Mouse (Mus musculus): ENCODE results near the gene Fam53a. TPM values are rescaled to one million over a fixed set of nuclear protein-coding genes. Genes with fewer than 3 reads are reported as not detected.

Gene Fam53a
- total RNA-seq, 2 experiments from 2014 or later, result 24.6 to 28.6 TPM

DNA sequence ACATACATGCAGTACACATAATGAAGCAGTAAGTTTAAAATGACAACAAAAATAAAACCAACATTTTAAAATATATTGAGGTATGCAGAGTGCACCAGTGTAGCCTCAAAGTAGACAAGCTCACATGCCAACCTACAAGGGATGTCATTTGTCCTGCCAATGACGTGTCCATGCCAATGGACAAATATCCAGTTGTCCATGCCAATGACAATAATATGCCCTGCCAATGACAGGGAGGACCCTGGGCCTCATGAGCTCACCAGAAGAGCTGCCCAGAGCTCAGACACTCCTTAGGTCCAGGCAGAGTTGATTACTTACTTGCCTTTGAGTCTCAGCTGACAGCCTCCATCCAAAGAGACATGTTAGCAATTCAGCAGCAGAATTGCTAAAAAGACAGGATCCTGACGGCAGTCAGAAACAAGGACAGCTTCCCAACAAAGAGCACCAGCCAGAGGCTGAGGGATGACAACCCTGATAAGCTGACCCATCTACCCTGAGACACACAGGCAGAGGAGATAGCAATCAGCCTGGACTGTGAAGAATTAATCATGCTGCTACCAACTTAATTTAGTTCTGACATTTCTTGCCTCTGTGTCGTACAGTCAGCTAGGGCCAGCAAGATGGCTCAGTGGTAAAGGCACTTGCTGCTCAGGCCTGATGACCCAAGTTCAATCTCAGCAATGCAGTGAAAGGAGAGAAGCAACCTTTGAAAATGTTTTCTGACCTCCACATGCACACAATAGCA, 8.3 kb upstream of the Fam53a start:
- no peak for DNase-seq (ENCODE audit: low spot score in 2 of 2)
- intact Hi-C loops (cut with DNase I), result no loop called here

DNA sequence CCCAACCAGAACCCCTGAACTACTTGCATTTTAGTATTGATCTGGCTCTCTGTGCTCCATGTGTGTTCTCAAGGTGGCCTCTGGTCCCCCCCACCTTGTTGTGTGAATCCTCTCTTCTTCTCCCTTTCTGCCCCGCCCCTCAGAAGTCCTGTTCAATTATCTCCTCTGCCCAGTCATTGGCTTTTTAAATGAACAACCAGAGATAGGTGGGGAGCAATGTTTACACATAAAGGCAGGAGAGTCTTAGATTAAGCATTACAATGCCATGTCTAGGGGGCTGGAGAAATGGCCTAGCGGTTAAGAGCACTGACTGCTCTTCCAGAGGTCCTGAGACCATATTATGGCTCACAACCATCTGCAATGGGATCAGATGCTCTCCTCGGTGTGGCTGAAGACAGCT, 5.9 kb upstream of the Fam53a start:
- intact Hi-C loops (cut with DNase I), result no loop called here
- DNase-seq (ENCODE audit: low spot score in 2 of 2), result no peak

DNA sequence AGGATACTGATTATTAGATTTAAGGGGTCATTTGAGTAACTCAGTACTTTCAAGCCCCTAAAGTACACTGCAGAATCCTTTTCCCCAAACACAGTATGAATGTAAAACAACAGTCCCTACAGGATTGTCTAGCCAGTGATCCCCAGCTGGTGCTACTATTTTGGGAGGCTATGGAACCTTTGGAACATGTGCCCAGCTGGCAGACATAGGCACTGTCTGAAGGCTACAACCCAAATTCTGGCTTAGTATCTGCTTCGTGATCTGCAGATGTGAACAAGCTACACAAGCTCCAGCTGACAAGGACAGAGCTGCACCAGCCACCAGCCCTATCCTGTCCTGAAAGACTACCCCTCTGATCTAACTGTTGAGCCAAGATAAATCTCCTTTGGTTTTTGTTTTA, 3.1 kb upstream of the Fam53a start:
- no peak for DNase-seq (ENCODE audit: low spot score in 2 of 2)
- intact Hi-C loops (cut with DNase I), result no loop called here

DNA sequence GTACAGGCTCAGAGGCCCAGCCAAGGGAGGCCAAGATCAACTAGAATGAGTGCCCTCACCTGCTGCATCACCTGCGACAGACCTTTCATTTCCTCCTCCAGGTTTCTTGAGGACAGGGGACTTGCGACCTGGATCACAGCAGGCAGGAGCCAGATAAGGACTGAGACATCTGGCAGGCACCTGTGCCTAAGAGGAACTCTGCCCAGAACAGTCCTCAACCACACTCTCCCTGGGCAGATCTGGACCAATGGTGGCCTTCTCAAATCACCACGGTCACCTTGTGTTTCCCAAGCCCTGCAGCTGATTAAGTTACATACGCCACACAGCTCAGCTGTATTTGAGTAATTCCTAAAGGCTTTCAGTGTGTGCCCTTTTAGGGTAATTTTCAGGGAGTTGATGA, 1.2 kb upstream of the Fam53a start:
- no peak for DNase-seq (ENCODE audit: low spot score in 2 of 2)
- intact Hi-C loops (cut with DNase I), result no loop called here

DNA sequence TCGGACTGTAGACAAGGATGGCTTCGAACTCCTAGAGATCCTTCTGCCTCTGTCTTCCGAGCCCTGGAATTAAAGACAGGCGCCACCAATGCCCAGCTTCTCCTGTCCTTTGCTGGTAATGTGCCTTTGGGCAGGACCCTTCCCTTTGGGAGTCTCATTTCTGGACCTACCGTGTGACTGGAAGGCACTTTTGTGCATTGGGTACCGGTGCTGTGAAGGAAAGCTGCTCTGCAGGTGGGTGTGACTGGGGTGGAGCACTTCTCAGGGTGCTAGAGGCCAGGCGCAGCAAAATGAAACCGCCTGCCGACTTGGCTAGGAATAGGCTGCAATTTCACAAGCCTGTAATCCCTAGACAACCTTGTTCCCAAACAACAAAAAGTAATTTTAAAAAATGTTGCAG, 626 bp upstream of the Fam53a start:
- no peak for DNase-seq (ENCODE audit: low spot score in 2 of 2)
- intact Hi-C loops (cut with DNase I), result no loop called here

DNA sequence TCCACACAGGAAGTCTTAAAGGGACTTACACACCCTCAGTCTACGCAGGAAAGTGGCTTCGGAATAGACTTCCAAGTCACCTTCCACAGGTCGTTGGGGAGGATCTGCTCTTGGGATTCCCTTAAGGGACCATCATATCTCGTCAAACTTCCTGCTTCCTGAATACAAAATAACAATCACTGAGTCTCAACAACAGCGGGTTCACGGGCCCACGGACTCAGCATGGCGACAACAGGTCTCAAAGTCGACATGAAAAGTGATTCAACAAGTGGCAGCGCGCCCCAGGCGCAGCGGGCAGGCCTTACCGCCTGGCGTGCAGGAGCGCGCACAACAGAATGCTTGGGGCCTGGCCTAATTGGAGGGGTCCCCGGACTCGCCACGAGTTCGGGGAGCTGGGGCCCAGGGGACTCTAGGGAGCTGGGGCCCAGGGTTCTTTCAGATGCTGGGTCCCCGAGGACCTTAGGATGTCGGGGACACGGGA, 575 bp downstream of the Fam53a start:
- intact Hi-C loops (cut with DNase I), result loop anchor here (1.0 kb wide), 1 partner anchor 28 kb away; no protein-coding TSS in a partner anchor
- DNase-seq (ENCODE audit: low spot score in 2 of 2), result no peak

DNA sequence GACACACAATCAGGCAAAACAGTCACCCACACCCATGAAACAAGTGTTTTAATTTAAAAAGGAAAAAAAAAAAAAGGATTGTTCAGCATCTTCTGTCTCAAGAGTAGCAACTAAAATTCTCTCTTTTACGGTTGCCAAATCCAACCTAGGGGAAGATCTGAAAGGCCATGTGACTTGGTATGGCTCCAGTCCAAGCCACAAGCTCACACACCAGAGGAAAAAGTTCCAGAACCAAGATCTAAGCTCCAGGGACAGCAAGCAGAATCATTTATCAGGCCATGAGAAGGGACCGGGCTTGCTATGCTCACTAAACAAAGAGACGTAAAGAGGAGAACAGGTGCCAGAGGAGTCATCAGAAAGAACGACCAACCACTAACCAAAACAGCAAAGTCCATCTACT, 1.5 kb downstream of the Fam53a start:
- intact Hi-C loops (cut with DNase I), result no loop called here
- no peak for DNase-seq (ENCODE audit: low spot score in 2 of 2)

DNA sequence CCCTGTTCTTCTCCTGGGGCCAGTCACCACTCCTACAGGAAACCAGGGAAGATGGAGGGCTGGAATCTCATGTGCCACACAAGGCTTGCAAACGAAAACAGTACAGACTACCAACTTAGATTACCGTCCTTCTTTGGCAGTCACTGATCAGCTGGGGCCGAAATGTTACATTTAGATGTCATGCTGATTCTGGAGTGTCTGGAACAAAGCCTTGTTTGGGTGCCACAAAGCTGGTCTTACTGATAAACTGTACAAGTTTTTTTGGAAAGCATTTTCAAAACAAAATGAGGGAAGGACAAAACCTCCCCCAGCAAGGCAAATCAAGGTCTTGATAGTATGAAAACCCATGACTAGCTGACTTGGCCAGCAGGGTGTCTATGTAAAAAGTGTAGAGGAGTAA, 5.7 kb downstream of the Fam53a start:
- intact Hi-C loops (cut with DNase I), result no loop called here
- no peak for DNase-seq (ENCODE audit: low spot score in 2 of 2)

DNA sequence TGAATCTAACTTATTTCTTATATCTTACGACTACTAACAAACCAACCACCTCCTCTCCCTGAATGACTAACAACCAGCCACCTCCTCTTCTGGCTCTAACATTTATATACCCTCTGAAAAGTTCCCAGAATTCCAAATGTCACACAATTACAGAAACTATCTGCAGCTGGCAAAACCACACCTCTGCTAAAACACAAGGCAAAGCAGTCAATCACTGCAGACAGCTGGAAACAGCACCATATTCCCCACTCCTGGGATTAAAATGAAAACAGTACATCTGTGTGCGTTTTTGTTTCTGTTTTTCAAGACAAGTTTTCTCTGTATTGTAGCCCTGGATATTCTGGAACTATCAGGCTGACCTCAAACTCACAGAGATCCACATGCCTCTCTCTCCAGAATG, 6.8 kb downstream of the Fam53a start:
- DNase-seq (ENCODE audit: low spot score in 2 of 2), result no peak
- intact Hi-C loops (cut with DNase I), result no loop called here

DNA sequence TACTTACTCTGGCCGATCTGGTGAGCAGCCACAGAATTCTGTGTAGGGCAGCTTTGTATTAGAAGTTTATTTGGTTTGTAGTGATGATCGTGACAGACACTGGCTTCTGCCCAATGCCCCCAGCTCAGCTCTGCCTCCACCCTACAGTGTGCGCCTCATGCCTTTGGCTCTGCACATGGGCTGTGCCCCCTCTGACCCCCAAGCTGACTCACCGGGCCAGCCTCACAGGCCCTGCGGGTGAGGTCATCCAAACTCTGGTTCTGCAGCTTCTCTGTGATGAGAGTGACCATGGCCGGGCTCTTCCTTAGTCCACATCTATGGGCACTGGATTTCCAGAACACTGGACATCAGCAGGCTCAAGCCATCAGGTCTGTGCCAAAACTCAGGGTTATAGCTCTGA, 15.0 kb downstream of the Fam53a start:
- intact Hi-C loops (cut with DNase I), result no loop called here
- DNase-seq (ENCODE audit: low spot score in 2 of 2), result no peak

DNA sequence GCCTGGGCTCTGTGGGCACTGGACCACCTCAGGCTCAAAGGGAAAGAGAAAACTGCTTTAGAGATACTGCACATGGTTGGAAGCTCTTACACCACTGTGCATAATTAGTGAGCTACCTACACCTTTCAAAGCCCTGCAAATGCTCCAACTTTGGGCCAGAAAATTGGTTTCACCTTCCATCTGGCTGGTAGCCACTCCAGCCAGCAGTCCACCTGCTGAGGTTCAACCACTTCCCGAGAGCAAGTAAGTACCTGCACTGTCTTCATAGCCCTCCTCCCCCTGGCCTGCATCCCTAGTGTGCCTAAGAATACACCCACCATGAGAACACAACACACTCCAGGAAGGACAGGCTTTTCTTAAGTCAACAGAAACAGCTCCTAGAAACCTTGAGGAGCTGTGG, 17.6 kb downstream of the Fam53a start:
- intact Hi-C loops (cut with DNase I), result no loop called here
- DNase-seq (ENCODE audit: low spot score in 2 of 2), result no peak

DNA sequence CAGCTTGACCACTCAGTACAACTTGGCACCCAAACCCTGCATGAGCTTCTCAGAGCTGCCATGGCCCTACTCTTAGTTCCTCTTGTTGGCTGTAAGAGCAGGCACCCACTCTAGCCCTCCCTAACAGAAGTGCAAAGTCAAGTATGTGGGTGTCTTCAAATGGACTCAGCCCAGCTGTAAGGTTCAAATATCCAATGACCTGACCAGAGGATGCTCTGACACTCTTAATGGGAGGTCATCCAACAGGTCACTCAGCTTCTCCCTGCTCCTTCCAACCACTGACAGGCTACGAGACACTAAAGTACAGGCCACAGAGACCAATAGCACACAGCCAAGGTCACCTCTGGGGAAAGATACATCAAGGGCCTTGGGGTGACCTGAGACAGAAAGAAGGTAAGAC, 20.2 kb downstream of the Fam53a start:
- DNase-seq (ENCODE audit: low spot score in 2 of 2), result no peak
- intact Hi-C loops (cut with DNase I), result no loop called here

DNA sequence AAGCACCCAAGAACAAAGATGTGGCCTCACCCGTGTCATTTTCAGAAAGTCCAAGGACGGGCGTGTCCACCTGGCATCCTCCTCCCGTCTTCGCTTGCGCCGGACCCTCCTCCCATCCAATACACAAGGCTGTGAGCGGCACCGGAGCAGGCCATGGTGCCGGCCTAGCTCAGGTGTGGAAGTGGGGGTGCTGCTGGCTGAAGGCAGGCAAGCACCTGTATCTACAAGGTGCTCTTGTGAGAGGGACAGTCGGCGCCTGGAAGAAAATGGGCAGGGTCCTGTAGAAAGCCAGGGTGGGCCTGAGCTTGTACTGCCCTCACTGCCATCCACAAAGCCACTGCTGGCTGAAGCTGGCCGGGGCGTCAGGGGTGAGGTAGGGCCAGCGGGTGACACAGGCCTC, 22.0 kb downstream of the Fam53a start:
- intact Hi-C loops (cut with DNase I), result no loop called here

DNA sequence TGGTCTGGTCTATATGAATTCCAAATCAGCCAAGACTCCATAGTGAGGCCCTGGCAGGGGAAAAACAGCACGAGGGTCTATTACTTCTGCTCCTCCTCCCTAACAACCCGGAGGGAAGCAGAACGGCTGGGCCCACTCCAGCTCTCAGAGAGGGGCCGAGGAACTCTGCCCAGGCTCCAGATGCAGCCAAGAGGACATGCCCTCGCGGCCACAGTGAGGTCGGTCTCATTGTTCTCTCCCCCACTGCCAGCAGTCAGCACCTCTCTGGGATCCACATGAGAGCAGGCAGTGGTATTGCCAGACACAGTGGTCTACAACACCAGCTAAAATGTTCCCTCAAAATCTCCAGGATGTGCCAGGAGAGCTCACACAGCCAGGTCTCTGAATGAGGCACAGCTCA, 22.8 kb downstream of the Fam53a start:
- intact Hi-C loops (cut with DNase I), result no loop called here

More for the DNA sequence above, 22.0 kb downstream of the Fam53a start:
- DNase-seq (ENCODE audit: low spot score in 2 of 2), result no peak

DNA sequence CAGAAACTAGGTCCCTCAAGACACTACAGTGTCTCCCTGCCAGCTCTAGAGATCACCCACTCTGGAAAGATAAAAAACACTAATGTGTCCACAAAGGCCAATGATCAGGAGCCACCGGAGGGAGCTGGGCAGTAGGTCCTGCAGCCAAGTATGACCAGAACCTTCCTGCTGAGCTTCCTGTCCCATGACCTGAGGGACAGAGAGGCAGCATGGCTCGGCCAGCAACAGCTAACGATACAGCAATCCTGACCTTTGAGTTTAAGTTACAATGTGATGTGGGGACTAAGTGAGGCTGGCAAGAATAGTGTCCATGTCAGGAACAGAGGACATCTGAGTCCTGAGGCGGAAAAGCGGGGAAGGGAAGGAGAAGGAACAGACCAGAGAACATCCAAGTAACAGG, 24.1 kb downstream of the Fam53a start:
- no peak for DNase-seq (ENCODE audit: low spot score in 2 of 2)
- intact Hi-C loops (cut with DNase I), result no loop called here

More for the DNA sequence above, 22.8 kb downstream of the Fam53a start:
- DNase-seq (ENCODE audit: low spot score in 2 of 2), result no peak

DNA sequence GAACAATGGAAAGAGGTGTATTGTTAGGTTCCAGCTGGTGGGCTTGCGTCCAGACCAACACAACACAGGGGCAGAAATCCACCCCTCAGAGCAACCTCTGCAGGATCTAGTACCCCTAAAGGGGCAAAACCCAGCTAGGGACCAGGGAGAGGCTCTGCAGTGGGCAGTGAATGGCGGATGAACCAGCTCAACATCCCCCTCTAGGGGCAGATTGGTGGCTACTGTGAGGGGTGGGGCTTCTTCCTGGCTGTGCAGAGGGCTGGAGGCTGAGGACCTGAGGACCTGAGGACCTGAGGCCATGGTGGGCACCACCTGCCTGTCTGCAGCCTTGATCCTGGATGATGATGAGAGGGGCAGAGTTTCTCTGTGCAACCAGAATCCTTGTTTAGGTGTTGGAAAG, 35.8 kb downstream of the Fam53a start:
- DNase-seq (ENCODE audit: low spot score in 2 of 2), result no peak
- intact Hi-C loops (cut with DNase I), result no loop called here

DNA sequence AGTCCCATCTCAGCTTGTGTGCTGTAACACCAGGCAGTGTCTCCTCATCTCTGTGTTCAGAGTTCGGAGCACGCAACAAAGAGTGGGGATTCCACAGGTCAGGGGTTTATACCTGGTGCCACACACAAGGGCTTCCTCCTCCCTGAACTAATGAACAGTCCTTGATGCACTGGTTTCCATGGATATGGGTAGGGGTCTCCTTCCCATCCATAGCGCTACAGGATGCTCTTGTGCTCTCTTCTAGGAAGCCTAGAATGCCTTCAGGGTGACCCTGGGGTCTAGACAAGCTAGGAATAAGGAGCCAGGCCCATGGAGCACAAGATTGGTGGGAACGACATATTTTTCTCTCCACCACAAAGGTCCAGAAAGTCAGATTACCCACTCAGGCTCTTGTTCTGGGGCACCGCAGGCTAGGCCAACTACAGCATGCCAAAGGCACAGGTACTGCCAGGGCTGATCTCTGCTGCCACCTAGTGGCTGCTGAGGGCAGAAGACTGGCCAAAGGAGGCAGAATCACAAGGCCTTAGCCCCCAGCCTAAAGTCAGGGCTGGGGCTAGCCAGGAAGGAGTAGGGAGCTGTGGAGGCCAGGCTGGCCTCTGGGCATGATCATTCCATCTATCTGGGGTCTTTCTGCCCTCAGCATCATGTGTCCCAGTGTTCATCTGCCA, 40.1 kb downstream of the Fam53a start:
- intact Hi-C loops (cut with DNase I), result loop anchor here (2.0 to 5.0 kb wide), 2 partner anchors 92 to 197 kb away; no protein-coding TSS in a partner anchor
- peak; percentile 60 to 61 for DNase-seq (ENCODE audit: low spot score in 2 of 2)

DNA sequence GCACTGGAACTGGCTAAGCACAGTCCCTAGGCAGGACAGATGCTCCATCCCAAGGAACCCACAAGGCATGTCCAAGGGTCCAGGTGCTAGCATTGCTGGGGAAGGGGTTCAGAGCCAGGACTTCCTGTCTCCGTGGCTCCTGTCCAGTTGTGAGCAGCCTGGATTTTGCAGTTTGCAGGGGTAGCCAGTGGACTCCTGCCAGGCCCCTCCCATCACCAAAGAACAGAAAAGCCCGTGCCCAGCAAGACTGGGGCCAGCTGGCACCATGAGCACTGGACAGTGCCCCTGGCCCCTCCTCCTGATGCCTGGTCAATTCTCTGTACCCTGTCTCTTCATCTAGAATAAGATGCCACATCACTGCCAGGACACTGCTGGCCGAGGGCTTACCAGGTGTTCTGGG, 41.4 kb downstream of the Fam53a start:
- no peak for DNase-seq (ENCODE audit: low spot score in 2 of 2)
- intact Hi-C loops (cut with DNase I), result loop anchor here (2.0 to 5.0 kb wide), 2 partner anchors 91 to 195 kb away; no protein-coding TSS in a partner anchor

DNA sequence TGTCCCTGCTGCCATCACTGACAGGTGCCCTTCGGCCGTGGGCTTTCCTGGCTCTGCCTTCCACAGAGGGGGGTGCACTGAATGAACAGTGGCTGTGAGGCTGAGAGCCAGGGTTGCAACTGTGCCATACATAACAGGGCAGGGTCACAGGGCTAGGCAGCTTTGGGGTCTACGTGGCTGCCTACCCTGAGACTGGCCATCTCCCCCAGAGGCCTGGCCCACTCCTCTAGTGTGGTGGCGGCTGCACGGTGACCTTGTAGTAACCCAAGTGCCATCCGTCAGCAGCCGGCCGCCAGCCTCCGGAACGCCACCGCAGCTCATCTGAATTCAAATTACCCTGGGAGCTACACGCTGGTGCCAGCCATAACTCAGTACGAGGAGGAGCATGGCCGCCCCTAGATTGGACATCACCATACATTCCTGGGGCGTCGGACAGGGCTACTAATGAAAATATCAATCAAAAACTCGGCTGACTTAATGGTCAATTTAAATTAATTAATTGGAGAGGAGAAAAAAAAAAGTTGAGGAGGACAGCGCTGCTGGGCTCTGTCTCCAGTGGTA, 41.9 kb downstream of the Fam53a start:
- intact Hi-C loops (cut with DNase I), result loop anchor here (2.0 to 5.0 kb wide), 2 partner anchors 90 to 195 kb away; no protein-coding TSS in a partner anchor
- DNase-seq (ENCODE audit: low spot score in 2 of 2), result no peak

DNA sequence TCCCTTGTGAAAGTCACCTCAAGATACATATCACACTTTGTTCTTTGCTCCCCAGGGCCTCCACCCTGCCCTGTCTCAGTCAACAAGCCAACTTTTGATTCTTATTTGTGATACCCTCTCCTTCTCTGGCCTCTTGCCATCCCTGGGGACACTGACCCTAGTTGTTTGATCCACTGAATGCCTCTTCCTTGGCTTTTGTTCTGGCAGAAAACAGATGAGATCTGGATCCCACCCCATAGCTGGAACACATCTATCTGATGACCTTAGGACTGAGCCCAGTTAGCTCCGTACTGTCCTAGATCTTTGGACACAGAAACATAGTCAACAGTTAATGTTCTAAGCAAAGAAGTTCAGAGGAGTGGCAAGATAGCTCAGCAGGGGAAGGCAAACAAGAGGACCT, 49.1 kb downstream of the Fam53a start:
- intact Hi-C loops (cut with DNase I), result no loop called here
- DNase-seq (ENCODE audit: low spot score in 2 of 2), result no peak

DNA sequence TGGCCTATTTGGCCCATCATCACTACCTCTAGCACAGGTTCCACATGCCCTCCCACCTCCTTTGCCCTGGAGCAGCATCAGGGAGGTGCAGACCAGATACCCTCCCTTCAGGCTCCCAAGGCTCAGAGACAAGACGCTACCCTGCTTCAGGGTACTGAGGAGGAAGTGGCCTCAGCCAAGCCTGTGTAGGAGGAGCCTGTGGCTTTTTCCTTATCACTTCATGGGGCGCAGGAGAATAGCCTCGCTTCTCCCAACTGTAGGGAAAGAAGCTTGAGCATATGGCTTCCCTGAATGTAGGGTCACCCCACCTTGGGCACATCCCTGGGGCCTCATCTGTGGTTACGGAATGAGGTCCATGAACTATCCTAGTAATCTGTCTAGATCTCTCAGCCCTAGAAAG, 55.2 kb downstream of the Fam53a start:
- no peak for DNase-seq (ENCODE audit: low spot score in 2 of 2)
- intact Hi-C loops (cut with DNase I), result no loop called here
